Mouse (Mus musculus): ENCODE measurements around the gene Gsg1.
A peak's percentile ranks its signal among the peaks of the same experiment; 100 is the strongest.

The Gsg1 gene

DNA sequence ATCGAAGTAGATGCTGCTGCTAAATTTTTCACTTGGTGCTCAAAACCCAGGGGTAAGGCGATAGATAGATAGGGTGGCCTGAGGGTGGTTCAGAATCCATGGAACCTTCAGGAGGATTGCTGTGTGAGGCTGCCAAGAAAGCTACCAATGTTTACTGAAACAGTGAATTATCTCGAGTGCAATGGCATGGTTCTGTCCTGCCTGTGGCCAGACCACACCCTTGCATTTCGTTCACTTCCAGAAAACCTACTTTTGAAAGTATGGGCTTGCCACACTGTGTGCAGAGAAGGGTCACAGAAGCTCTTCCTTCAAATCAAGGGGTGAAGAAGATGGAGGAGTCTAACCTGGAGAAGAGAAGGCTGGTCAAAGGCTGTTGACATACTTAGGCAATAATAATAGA, 48.3 kb downstream of the Gsg1 start:
- DNase-seq (ENCODE audit: low spot score in 2 of 2): no peak

DNA sequence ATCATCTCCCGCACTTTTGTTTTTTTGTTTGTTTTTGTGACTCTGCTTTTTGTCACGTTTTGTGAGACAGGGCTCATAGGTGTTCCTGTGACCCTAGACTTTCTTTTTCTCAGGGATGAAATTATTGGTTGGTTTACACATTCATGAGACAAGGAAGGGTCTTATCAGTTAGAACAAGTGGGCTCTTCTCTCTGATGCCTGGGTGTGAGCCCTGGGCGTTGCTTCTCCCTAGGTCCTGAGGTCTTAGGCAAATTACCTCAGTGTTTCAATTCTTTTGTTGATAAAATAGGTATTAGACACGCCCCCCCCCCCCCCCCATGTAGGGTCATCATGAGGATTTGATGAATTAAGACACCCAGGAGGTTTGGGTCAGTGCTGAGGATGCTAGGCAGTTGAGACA, 49.3 kb downstream of the Gsg1 start:
- no peak for DNase-seq (ENCODE audit: low spot score in 2 of 2)

DNA sequence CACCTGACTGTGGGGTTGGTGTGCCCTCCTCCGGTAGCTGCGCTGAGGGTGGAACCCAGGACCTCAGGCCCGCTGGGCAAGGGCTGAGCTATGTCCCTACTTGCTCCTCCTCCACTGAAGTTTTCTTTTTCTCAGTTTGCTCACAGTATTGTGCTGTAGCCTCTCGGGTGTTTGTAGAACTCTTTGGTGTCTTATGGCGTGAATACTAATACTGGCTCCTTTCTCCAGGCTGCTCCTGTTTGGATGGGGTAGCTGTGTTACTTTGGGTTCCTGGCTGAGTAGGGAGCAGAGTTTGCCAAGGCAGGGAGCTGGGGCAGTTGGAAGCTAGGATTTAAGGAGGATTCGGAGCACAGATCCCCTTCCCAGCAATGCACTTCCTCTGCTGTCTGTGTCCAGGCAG, 50.4 kb downstream of the Gsg1 start:
- peak in 1 of 2 experiments; percentile 28 for DNase-seq (ENCODE audit: low spot score in 2 of 2)

DNA sequence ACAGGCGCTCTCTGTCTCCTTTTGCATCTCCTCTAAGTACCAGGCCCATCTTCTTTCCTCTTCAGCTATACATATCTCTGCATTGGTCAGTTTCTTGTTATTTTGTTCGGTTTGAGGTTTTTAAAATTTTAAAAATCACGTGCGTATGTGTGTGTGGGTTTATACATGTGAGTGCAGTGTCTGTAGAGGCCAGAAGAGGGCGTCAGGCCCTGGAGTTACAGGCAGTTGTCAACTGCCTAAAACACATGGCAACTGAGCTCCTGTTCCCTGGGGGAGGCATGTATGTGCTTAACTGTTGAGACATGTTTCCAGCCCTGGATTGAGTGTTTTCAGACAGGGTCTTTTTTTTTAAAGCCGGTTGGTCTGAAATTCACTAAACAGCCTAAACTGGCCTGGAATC, 51.5 kb downstream of the Gsg1 start:
- no peak for DNase-seq (ENCODE audit: low spot score in 2 of 2)

DNA sequence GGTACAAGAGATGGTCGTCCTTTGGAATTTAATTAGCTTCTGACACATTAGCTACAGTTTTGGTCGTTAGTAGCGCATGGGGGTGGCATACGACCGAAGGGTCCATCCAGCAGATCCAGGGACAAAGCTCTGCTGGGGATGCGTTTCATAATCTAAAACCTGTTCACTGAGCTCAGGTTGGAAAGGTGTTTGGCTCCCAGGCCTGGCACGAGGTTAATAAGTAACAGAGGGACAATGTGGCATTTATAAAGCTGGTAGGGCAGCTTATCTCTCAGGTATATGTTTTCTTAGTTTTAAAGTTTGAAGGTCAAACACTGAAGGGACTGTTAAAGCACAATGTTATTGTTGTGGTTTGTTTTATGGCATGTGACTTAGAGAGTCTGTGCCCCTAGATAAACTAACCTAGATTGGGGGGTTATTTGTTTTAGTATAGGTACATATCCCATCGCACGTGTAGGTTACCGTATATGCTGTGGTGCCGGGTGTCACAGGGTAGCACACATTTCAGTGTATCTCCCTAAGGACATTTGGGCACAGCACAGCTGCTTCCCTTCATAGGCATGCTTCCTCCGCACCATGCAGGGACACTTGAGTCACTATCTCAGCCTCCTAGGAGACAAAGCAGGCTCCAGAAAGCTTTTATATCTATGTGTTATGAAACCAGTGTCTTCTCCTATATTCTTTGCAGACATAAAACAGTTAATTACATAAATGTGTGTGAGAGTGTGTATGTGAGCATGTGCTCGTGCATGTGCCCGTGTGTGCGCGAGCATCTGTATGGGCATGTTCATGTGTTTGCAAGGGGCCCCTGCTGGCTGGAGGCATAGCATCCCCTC, 53.8 kb downstream of the Gsg1 start:
- DNase-seq (ENCODE audit: low spot score in 2 of 2): peak; percentile 50 to 74

DNA sequence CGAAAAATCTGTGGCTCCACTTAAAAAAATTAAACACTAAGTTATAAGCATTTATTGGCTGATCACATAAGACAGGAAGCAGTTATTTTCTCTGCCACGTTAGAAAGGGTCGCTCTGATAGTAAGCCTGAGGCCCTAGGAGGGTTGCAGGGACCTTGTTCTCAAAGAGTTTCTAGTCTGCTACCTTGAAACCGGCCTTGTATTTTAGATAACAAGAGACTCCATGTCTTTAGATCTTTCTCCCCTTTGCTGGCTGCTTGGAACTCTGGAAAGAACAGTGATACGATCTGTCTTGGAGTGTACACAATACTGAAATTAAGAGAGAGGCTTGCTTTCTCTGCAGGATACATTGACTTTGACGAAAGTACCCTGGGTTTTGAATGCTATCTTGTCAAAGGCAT, 55.4 kb downstream of the Gsg1 start:
- no peak for DNase-seq (ENCODE audit: low spot score in 2 of 2)

DNA sequence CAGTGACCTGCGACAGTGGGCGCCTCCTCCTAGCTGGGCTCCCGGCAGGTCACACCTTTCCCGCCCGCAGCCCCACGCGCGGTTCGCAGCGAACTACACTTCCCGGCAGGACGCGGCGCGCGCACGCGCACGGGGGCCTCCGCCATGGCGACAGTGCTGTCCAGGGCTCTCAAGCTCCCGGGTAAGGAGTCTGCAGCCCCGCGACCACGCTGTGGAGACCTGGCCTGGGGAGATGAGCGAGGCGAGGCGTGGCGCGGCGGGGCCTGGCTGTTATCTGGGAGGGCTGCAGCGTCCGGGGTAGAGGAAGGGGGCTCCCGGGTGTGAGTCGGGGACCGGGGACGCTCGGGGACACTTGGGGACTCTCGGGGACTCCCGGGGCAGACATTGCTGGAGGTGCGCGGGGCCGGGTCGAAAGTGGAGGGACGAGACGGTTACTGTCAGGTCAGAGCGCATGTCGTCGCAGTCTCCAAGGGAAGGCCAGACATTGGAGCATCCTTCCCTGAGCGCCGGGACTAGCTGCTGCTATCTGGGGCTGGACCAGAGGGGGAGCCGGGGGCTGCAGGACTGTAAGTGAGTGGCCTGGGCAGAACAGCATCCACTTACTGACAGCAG, 56.1 kb downstream of the Gsg1 start, which contains the start of the genes Fam234b and Hebp1:
TSS of gene Fam234b (plus strand) at position 57 of the 612 bp plus-strand sequence.
TSS of gene Hebp1 (minus strand) at position 102 of the 612 bp plus-strand sequence.
- DNase-seq (ENCODE audit: low spot score in 2 of 2): peak; percentile 84 to 86

DNA sequence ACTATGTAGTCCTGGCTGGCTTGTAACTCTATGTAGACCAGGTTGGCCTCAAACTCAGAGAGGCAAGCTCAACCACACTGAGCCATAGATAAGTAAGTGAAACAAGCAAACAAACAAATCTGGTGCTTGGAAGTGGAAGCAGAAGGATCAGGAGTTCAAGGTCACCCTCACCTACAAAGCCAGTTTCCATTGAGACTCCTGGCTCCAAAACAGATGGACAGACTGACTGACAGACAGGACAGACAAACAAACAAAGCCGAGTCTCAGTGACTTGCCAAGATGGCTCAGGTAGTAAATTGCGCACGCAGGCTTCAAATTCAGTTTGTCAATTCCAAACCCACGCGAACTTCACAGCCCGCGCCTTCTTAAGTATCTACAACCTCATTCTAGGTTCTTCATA, 56.7 kb downstream of the Gsg1 start:
- no peak for DNase-seq (ENCODE audit: low spot score in 2 of 2)

DNA sequence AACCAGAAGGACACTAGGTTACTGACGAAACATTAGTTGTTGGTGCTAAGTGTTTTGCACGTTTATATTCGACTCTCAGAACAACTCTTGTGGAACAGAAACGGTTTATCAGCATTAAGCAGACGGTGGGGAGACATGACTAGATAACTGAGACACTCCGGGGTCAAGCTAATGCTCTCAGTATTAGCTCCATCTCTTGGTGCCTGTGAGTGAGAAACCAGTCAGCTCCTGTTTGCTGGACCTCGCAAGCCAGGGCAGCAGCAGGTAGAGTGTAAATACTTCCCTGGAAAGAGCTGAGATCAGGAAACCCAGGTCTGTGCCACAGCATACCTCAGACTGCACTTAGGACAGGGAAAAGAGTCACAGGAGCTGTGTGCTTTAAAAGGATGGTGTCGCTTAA, 57.4 kb downstream of the Gsg1 start:
- DNase-seq (ENCODE audit: low spot score in 2 of 2): no peak

DNA sequence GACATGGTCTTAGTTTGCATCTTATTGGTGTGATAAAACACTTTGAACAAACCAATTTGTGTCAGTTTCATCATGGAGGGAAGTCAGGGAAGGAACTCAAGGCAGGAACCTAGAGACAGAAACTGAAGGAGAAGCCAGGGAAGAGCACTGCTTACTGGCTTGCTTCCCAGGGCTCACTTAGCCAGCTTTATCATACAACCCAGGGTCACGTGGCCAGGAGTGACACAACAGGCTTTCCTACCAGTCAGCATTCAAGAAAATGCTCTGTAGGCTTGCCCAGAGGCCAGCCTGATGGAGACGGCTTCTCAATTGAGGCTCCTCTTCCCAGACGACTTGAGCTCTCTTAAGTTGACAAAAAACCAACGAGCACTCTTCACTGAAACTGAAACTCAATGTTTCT, 59.2 kb downstream of the Gsg1 start:
- no peak for DNase-seq (ENCODE audit: low spot score in 2 of 2)

DNA sequence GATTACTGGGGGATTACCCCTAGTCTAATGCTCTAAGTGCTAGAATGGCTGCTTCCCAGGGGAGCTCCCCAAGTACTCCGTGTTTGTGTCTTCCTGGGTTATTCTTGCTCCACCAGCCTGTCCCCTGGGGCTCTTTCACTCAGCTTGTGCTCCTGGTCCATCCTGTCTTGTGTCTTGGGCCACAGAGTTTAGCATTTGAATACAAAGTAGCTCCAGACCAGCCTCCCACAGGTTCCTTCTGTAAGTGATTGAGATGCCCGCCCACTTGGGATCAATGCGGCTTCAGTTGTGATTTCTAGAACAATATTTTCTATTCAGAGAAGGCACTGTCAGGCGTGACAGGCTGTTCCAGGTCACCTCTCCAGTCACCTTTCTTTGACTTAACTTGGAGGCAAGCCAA, 60.4 kb downstream of the Gsg1 start:
- DNase-seq (ENCODE audit: low spot score in 2 of 2): no peak

DNA sequence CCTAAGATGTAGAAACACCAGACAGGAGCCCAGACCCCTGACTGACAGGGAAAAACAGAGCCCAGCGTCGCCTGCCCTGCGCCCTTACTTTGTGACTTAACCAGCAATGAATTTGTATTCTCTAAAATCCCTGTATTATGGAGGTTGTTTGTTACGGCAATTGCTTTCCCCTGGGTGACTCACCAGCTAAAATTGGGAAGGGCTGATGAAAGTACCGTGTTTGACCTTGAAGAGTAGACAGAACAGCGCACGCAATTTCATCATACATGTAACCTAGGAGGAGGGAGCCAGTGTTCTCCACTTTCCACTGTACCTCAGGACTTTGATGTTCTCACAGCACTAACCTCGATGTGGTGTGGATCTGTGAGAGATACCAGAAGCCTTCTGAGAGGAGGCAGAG, 61.2 kb downstream of the Gsg1 start:
- DNase-seq (ENCODE audit: low spot score in 2 of 2): no peak

DNA sequence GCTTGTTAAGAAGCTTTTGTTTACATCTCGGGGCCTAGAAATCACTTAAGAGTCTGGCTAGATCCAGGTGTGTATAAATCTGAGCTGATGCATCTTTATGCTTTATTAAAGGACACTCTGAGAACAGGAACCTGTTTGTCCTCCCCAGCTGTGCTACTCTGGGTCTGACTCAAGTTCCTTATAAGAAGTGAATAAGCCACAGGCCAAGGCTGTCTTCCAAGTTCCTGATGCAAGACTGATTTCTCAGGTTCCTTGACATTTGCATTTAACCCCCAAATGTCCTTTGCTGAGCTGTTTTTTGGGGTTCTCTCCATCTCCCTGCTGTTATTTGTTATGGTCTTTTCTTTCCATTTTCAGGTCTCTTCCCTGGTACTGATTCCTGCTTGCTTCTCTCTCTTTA, 62.2 kb downstream of the Gsg1 start:
- no peak for DNase-seq (ENCODE audit: low spot score in 2 of 2)

DNA sequence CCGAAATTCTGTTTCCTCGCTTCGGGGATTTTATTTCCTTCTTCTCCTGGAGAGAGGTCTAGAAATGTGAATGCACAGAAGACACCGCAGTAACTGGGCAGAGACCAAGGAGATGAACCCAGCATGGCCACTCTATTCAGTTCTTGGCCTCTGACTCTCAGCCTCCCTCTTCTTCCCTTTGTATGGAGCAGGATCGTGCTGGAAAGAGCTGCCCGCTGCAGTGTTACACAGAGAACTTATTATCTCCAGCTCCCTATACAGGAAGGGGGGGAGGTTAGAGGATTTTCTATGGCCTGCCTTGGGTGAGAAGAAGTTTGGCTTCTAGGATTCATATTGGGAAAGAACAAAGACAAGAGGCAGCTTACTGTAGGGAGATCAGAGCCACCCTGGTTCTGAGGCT, 64.0 kb downstream of the Gsg1 start:
- no peak for DNase-seq (ENCODE audit: low spot score in 2 of 2)

DNA sequence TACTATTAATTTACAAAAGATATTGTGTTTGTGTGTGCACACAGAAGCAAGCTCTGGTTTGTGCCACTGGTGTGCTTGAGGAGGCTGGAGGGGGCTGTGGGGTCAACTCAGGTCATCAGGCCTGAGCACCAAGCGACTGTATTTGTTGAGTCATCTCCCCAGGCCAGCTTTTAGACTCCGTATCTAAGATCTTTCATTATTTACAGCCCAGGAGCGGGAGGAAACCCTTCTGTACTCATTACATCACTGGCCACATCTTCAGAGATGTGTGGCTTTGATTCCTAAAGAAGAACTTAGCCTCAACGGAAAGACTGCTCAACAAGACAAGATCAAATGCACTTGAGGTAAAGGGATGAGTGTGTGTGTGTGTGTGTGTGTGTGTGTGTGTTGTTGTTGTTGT, 65.5 kb downstream of the Gsg1 start:
- DNase-seq (ENCODE audit: low spot score in 2 of 2): no peak

Measured in right cerebral cortex, postnatal 36 days (tissue).